Mouse (Mus musculus): ENCODE results near the gene Stk10.

DNA sequence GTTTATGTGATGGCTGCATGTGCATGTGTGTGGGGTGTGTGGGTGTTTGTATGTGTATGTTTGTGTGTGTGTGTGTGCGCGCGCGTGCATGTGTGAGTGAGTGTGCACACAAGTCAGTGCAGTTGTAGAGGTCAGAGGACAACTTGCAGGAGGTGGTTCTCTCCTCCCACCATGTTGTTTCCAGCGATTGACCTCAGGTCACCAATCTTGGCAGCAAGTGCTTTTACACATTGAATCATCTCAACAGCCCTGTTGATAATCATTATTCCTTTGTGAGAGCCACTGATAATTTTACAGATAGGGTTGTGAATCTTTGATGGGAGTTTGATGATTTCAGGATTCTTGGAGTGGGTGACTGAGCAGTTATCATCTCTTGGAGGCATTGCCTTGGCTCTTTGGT, 99.6 kb downstream of the Stk10 start:
- TF ChIP-seq GATA1 (IDR thresholded peaks at IDR 0.05; ENCODE audit: borderline replicate concordance, low read length): no peak
- TF ChIP-seq CTCF (IDR thresholded peaks at IDR 0.05; ENCODE audit: low read depth, low read length): no peak

Measured in G1E (cell line).